Mouse (Mus musculus) midbrain, postnatal 0 days (tissue): ENCODE measurements around the gene Arid5a. TPM values are rescaled to one million over a fixed set of nuclear protein-coding genes. Genes with fewer than 3 reads are reported as not detected.

Experiments
- ATAC-seq: fragments of 200-750 bp; cut with Nextera tagmentation; 2 replicates; pipeline ENCODE4 v1.8.0; 2017; ENCODE audit warnings: moderate number of reproducible peaks, mild to moderate bottlenecking, moderate TSS enrichment, moderate library complexity; ENCODE audit not compliant: low FRiP score
- DNase-seq: peaks from one replicate; pipeline ENCODE4 v3.0.0-alpha.2; 2015; ENCODE audit warnings: low spot score
- H3K27ac ChIP-seq: fragments of 300-500 bp; sonication (generic); 2 replicates; pipeline ENCODE4 v1.5.1; 2014; ENCODE audit warnings: low read depth, mild to moderate bottlenecking, low read length, mixed read lengths
- H3K27me3 ChIP-seq: fragments of 300-500 bp; sonication (generic); 2 replicates; pipeline ENCODE4 v1.6.1; 2014; ENCODE audit warnings: low read length, control low read depth, mixed read lengths; ENCODE audit not compliant: insufficient read depth
- H3K36me3 ChIP-seq: fragments of 300-500 bp; sonication (generic); 2 replicates; pipeline ENCODE4 v1.6.1; 2014; ENCODE audit warnings: low read length, control low read depth, mixed read lengths; ENCODE audit not compliant: insufficient read depth
- H3K4me1 ChIP-seq: fragments of 300-500 bp; sonication (generic); 2 replicates; pipeline ENCODE4 v1.6.1; 2014; ENCODE audit warnings: mild to moderate bottlenecking, control low read depth, antibody characterized with exemption, low read length, mixed read lengths; ENCODE audit not compliant: insufficient read depth
- H3K4me2 ChIP-seq: fragments of 300-500 bp; sonication (generic); 2 replicates; pipeline ENCODE4 v1.6.1; 2014; ENCODE audit warnings: low read depth, mild to moderate bottlenecking, low read length, mixed read lengths; ENCODE audit not compliant: poor library complexity, severe bottlenecking
- H3K4me3 ChIP-seq: fragments of 300-500 bp; sonication (generic); 2 replicates; pipeline ENCODE4 v1.5.1; 2014; ENCODE audit warnings: low read depth, mild to moderate bottlenecking, low read length, moderate library complexity
- H3K9ac ChIP-seq: fragments of 300-500 bp; sonication (generic); replicated peaks from 2 replicates; pipeline ENCODE4 v1.6.1; 2014; ENCODE audit warnings: mild to moderate bottlenecking, low read length, moderate library complexity, mixed read lengths; ENCODE audit not compliant: poor library complexity, severe bottlenecking
- H3K9me3 ChIP-seq: fragments of 300-500 bp; sonication (generic); 2 replicates; pipeline ENCODE4 v1.6.1; 2016; ENCODE audit warnings: low read length, control low read depth
- CTCF ChIP-seq: IDR thresholded peaks from 2 replicates; pipeline ENCODE4 v1.5.1; 2016; ENCODE audit warnings: antibody characterized with exemption, mild to moderate bottlenecking
- WGBS: fragments of 180-500 bp; shearing (Covaris S2); extraction: QIAGEN DNeasy Blood & Tissue Kit; methylation state at CpG from one replicate; pipeline ENCODE4 v1.1.7; 2014; 5-methylcytosine and 5-hydroxymethylcytosine counted together
- polyA plus RNA-seq: library from polyadenylated mRNA; unstranded; fragments of >200 nt; fragmentation: Nextera tagmentation; extraction: Ambion mirVana; gene quantifications from 2 replicates; pipeline ENCODE4 v1.2.1, GENCODE M21; 2015
- total RNA-seq: library from RNA; depleted of rRNA; stranded (reverse); fragments of >200 nt; gene quantifications from 2 replicates; pipeline ENCODE4 v1.2.3, GENCODE M21; 2014

Gene Arid5a
- total and polyA plus RNA-seq, 2 experiments from 2014 or later: 3.4 to 5.4 TPM

DNA sequence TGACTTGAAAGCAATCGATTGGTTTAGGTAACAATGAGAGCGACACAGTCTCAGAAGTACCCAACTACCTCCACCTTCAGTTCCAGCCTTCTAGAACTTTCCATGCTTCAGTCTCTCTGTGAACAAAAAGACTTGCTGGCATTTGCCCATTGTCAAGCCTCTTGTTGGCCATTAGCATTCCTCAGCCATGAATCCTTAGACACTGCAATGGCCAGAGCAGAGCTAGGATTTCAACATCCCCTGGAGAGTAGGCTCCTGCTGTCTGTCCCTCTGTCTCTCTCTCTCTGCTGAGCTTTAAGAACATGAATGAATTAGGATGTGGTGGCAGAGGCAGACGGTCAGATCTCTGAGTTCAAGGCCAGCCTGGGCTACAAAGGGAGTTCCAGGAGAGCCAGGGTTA, 26.6 kb upstream of the Arid5a start:
- Histone ChIP-seq H3K4me3 (no peak overlapping the region), H3K27me3 (no peaks in the 10 kb centered on the region), H3K4me1 (no peaks in the 10 kb centered on the region), H3K4me2 (no peak overlapping the region), H3K27ac (no peak overlapping the region), H3K9ac (no peak overlapping the region), H3K36me3 (no peaks in the 10 kb centered on the region), H3K9me3 (no peaks in the 10 kb centered on the region)
- WGBS: 88% methylated on average over 3 of the region's 3 CpGs
- ATAC-seq: no peak
- no peak for TF ChIP-seq CTCF
- no peak for DNase-seq

DNA sequence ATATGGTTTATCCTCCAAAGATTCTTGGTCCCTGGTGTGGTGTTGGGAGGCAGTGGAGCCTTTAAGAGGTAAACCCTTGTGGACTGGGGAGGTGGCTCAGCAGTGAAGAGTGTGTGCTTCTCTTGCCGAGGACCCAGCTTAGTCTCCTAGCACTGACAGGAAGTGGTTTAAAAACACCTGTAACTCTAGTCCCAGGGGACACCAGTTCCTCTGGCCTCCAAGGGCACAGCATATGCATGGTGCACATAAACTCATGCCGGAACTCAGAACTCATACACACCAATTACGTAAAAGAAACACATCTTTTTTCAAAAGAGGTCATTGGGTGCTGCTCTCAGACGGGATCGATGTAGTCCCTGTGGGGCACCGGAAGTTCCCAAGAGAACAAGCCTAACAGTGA, 25.7 kb upstream of the Arid5a start:
- no peaks in the 10 kb centered on the region for H3K36me3 ChIP-seq
- H3K4me3 ChIP-seq: no peak overlapping the region
- H3K27me3 ChIP-seq: no peaks in the 10 kb centered on the region
- H3K9ac ChIP-seq: no peak overlapping the region
- ATAC-seq (no peak), DNase-seq (no peak)
- no peak overlapping the region for H3K4me2 ChIP-seq
- WGBS: 87% methylated on average over 6 of the region's 6 CpGs
- no peaks in the 10 kb centered on the region for H3K9me3 ChIP-seq
- no peak for TF ChIP-seq CTCF
- no peaks in the 10 kb centered on the region for H3K4me1 ChIP-seq
- H3K27ac ChIP-seq: no peak overlapping the region

DNA sequence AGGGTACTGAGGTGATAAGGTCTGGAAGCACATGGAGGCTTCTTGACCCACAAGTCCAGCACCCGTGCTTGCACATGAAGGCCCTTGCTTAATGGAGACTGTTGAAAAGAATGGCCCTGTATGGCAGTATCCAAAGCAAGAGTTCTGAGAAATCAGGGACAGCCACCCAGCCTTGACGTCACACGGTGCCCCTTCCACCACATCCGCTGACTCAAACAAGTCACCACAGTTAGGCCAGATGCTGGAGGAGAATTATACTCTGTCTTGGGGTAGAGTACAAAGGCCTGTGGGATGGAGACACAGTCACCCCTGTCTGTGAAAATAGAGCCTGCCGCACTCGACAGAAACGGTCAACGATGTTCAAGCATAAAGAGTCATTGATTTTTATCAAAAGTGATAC, 14.1 kb upstream of the Arid5a start:
- no peaks in the 10 kb centered on the region for H3K4me1 ChIP-seq
- H3K36me3 ChIP-seq: no peaks in the 10 kb centered on the region
- no peak for ATAC-seq
- H3K9me3 ChIP-seq: no peaks in the 10 kb centered on the region
- H3K9ac ChIP-seq: no peak overlapping the region
- no peak overlapping the region for H3K4me2 ChIP-seq
- TF ChIP-seq CTCF: no peak
- no peak overlapping the region for H3K27ac ChIP-seq
- H3K27me3 ChIP-seq: no peaks in the 10 kb centered on the region
- H3K4me3 ChIP-seq: no peak overlapping the region
- DNase-seq: no peak
- 88% methylated on average over 8 of the region's 8 CpGs for WGBS

DNA sequence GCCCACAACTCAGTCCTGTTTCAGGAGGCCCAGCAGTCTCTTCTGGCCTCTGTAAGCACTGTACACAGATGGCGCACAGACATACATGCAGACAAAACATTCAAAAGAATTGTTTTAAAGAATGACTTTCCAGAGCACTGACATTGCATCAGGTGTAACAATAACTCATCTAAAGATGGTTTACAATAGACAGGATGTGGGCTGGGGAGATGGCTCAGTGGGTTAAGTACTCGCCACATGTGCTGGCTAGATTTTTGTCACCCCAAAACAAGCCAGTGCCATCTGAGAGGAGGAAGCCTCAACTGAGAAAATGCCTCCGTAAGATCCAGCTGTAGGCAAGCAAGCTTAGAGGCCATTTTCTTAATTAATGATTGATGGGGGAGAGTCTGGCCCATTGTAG, 13.1 kb upstream of the Arid5a start:
- no peaks in the 10 kb centered on the region for H3K9me3 ChIP-seq
- H3K36me3 ChIP-seq: no peaks in the 10 kb centered on the region
- no peak overlapping the region for H3K4me3 ChIP-seq
- no peaks in the 10 kb centered on the region for H3K4me1 ChIP-seq
- no peak for DNase-seq
- WGBS: 88% methylated on average over 3 of the region's 3 CpGs
- H3K9ac ChIP-seq: no peak overlapping the region
- H3K27me3 ChIP-seq: no peaks in the 10 kb centered on the region
- no peak for TF ChIP-seq CTCF
- no peak overlapping the region for H3K4me2 ChIP-seq
- no peak overlapping the region for H3K27ac ChIP-seq
- ATAC-seq: no peak

DNA sequence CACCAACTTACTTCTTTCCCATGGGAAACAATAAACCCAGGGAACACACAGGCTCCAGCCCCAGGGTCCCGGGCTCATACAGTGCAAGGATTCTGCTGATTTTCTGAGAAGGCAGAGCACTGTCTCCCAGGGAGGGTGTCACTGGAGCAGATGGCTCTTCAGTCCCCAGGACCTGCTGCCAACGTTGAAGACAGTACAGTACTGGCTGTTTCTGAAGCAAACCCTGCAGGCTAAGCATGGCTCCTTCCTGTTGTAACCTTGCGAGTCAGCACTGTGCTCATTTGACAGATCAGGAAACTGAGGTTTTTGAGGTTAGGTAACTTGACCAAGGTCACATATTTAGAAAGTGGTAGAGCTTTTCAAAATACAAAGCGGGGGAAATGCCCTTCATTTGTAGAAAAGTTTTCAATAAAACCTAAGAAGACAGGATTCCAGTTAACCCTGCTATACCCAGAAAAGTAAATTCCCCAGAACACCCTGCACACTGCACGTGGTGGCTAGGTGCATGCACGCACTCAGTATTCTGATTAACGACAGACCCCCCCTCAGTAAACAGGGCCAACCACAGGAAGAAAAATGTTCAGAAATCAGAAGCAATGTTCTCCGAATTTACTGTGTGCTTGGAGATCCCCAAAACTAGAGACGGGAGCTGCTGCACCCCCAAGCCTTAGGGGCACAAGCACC, 10.9 kb upstream of the Arid5a start:
- no peak for TF ChIP-seq CTCF
- H3K4me1 ChIP-seq: no peaks in the 10 kb centered on the region
- H3K4me3 ChIP-seq: no peak overlapping the region
- DNase-seq (no peak), ATAC-seq (no peak)
- H3K9me3 ChIP-seq: no peaks in the 10 kb centered on the region
- no peaks in the 10 kb centered on the region for H3K36me3 ChIP-seq
- no peaks in the 10 kb centered on the region for H3K27me3 ChIP-seq
- H3K4me2 ChIP-seq: no peak overlapping the region
- no peak overlapping the region for H3K9ac ChIP-seq
- 76% methylated on average over 9 of the region's 9 CpGs for WGBS
- H3K27ac ChIP-seq: no peak overlapping the region

DNA sequence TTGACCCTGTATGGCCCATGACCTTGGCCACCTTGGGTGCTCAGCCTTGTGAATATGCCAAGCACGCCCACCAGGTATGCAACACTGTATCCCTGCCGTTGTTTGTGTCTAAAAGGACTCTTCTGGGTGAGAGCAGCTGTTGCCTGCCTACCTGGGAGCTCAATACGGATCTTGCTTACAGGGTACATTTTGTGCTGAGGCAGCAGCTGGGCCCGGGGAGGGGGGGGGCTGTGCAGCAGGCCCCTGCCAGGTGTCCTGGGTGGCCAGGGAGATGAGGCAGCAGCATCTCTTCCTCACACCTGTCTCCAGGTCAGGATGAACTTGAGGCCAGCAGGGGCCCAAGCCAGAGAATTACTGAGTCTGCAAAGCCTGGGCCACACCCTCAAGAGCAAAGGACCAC, 9.4 kb upstream of the Arid5a start:
- Histone ChIP-seq H3K36me3 (no peaks in the 10 kb centered on the region), H3K4me3 (no peak overlapping the region), H3K27ac (no peak overlapping the region), H3K4me1 (no peaks in the 10 kb centered on the region; the same call in 1 of the 2 replicates), H3K9ac (no peak overlapping the region), H3K4me2 (no peak overlapping the region), H3K9me3 (no peaks in the 10 kb centered on the region), H3K27me3 (no peaks in the 10 kb centered on the region)
- no peak for TF ChIP-seq CTCF
- DNase-seq (no peak), ATAC-seq (no peak)
- 78% methylated on average over 4 of the region's 4 CpGs for WGBS
